8 mouse cellular contexts compared by ENCODE assay signal in the genomic region with DNA sequence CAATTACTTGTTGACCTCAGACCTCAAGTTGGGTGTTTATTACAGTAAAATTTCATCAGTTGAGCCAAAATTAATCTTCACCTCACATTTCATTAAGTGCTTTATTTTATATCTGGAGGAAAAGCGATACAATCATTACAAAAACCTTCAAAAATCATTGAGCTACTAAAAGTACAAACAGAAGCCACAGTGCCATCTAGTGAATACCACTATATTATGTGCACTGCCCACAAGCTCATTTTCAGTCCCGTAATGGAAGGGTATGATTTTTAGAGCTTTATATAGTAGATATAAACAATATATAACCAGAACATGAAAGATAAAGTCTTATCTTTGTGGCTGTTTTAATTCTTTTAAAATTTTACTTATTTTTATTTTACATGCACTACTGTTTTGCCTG.
DNase-seq lines count a peak whose midpoint lies in the region; ATAC-seq and TF ChIP-seq lines count a peak whose summit lies in the region.
"Had no signal": no experiment of that assay in that cellular context is flagged by ENCODE, and none has a peak within 500 bp of the region (broad histone marks: within the 10 kb centered on the region; RNA-seq: fewer than 3 reads in every experiment).

No protein-coding gene starts in this region.

- TF ChIP-seq EP300 in heart, postnatal 0 days (IDR thresholded peaks at IDR 0.05; ENCODE audit: low read depth), result no peak

- CTCF ChIA-PET in Patski (lab: Charles Lee), result interaction anchor here (1.7 kb wide), 1 partner anchor 202 kb away, joined by 3 read pairs; no protein-coding TSS in a partner anchor

- H3K9ac ChIP-seq in heart, postnatal 0 days (replicated peaks; ENCODE audit: low read depth, low read length), result no peak overlapping the region
- H3K9ac ChIP-seq in heart, embryonic 12.5 days, result no peak overlapping the region
- H3K9ac ChIP-seq in liver, adult 2 months (ENCODE audit: low read depth, low read length), result no peak overlapping the region
- no peak overlapping the region for H3K9ac ChIP-seq in liver, embryonic 12.5 days

- 23% methylated on average over 2 of the region's 2 CpGs for WGBS in heart, postnatal 0 days
- 42% methylated on average over 2 of the region's 2 CpGs for WGBS in heart, embryonic 12.5 days
- 7% methylated on average over 2 of the region's 2 CpGs for WGBS in liver, adult 2 months
- WGBS in liver, embryonic 12.5 days (ENCODE audit: insufficient replicate concordance), result 39% methylated on average over 2 of the region's 2 CpGs

- no peak overlapping the region for H3K4me3 ChIP-seq in heart, postnatal 0 days (ENCODE audit: low read depth, low read length)
- H3K4me3 ChIP-seq in heart, embryonic 12.5 days, result no peak overlapping the region
- no peak overlapping the region for H3K4me3 ChIP-seq in liver, adult 2 months (ENCODE audit: insufficient read depth, low read depth, low read length)
- no peak overlapping the region for H3K4me3 ChIP-seq in liver, embryonic 12.5 days

- no peaks in the 10 kb centered on the region for H3K27me3 ChIP-seq in heart, postnatal 0 days (ENCODE audit: control insufficient read depth, insufficient read depth, low read length)
- no peaks in the 10 kb centered on the region for H3K27me3 ChIP-seq in heart, embryonic 12.5 days (replicated peaks)
- H3K27me3 ChIP-seq in liver, adult 2 months (ENCODE audit: control insufficient read depth, insufficient read depth, low read length), result no peaks in the 10 kb centered on the region
- no peaks in the 10 kb centered on the region for H3K27me3 ChIP-seq in liver, embryonic 12.5 days (replicated peaks)
- peaks cover 55% of the 10 kb centered on the region for H3K27me3 ChIP-seq in Patski

- TF ChIP-seq CTCF in heart, postnatal 0 days (IDR thresholded peaks at IDR 0.05; ENCODE audit: low read depth), result peak; percentile 40
- peak; percentile 30; the same call in 1 of the 2 replicates for TF ChIP-seq CTCF in liver, adult 2 months (IDR thresholded peaks at IDR 0.05; ENCODE audit: low read depth, low read length)
- TF ChIP-seq CTCF in Patski (IDR thresholded peaks at IDR 0.05), result peak; percentile 26

- no peaks in the 10 kb centered on the region for H3K79me2 ChIP-seq in liver, adult 2 months (ENCODE audit: control insufficient read depth, insufficient read depth, low read length)

- POLR2A ChIA-PET in Patski (lab: Charles Lee), result no interaction called here

- no peak for TF ChIP-seq POLR2A in liver, adult 2 months (IDR thresholded peaks at IDR 0.05; ENCODE audit: extremely low read depth, insufficient read depth, low read length)

- in situ Hi-C loops in Patski (cut with MboI; ENCODE audit: low pct_unique_long_range_greater_than_20kb), result loop anchor here (10.0 kb wide), 1 partner anchor 169 kb away; no protein-coding TSS in a partner anchor

- no peaks in the 10 kb centered on the region for H3K36me3 ChIP-seq in heart, postnatal 0 days (replicated peaks; ENCODE audit: control insufficient read depth, insufficient read depth, low read length)
- H3K36me3 ChIP-seq in heart, embryonic 12.5 days, result no peaks in the 10 kb centered on the region
- H3K36me3 ChIP-seq in liver, adult 2 months (ENCODE audit: control insufficient read depth, insufficient read depth, low read length), result no peaks in the 10 kb centered on the region
- no peaks in the 10 kb centered on the region for H3K36me3 ChIP-seq in liver, embryonic 12.5 days

- H3K4me1 ChIP-seq in heart, postnatal 0 days (ENCODE audit: control insufficient read depth, insufficient read depth), result no peaks in the 10 kb centered on the region
- no peaks in the 10 kb centered on the region for H3K4me1 ChIP-seq in heart, embryonic 12.5 days (replicated peaks)
- H3K4me1 ChIP-seq in liver, adult 2 months (ENCODE audit: control insufficient read depth, insufficient read depth, low read length), result no peaks in the 10 kb centered on the region
- no peaks in the 10 kb centered on the region for H3K4me1 ChIP-seq in liver, embryonic 12.5 days

- H3K27ac ChIP-seq in heart, postnatal 0 days (ENCODE audit: low read depth), result no peak overlapping the region
- no peak overlapping the region for H3K27ac ChIP-seq in heart, embryonic 12.5 days (ENCODE audit: poor library complexity, severe bottlenecking)
- no peak overlapping the region for H3K27ac ChIP-seq in liver, adult 2 months (replicated peaks; ENCODE audit: insufficient read depth, low read depth, low read length)
- no peak overlapping the region for H3K27ac ChIP-seq in liver, embryonic 12.5 days

- DNase-seq in heart, postnatal 0 days (ENCODE audit: low spot score), result peak; percentile 14
- DNase-seq in liver, adult 2 months (ENCODE audit: extremely low read depth, low read depth, low spot score), result peak; percentile 32
- no peak for DNase-seq in Patski (ENCODE audit: low read depth, low spot score)
- DNase-seq in naive thymus-derived CD4-positive, alpha-beta T cell, adult 2 months (ENCODE audit: low read depth), result peak; percentile 21
- no peak for DNase-seq in thymus, postnatal 25 days
- DNase-seq: kidney, adult 8-10 months had no signal

- H3K4me2 ChIP-seq in heart, postnatal 0 days (ENCODE audit: low read depth, low read length), result no peak overlapping the region
- no peak overlapping the region for H3K4me2 ChIP-seq in heart, embryonic 12.5 days
- H3K4me2 ChIP-seq in liver, embryonic 12.5 days, result no peak overlapping the region

- H3K9me3 ChIP-seq in heart, postnatal 0 days (replicated peaks; ENCODE audit: control insufficient read depth, low read length), result no peaks in the 10 kb centered on the region
- no peaks in the 10 kb centered on the region for H3K9me3 ChIP-seq in heart, embryonic 12.5 days (replicated peaks)
- H3K9me3 ChIP-seq in liver, embryonic 12.5 days (replicated peaks), result no peaks in the 10 kb centered on the region

- ATAC-seq in heart, postnatal 0 days (ENCODE audit: insufficient read depth, low read depth), result no peak
- ATAC-seq in heart, embryonic 12.5 days (ENCODE audit: insufficient number of reproducible peaks, low FRiP score), result no peak
- no peak for ATAC-seq in liver, embryonic 12.5 days
- ATAC-seq in Patski, result no peak

Comparison
In these comparisons a context has a peak if more than half of its experiments do, and no peak if none do; other contexts are left out.
1. DNase-seq: peak in heart, postnatal 0 days (single experiment), liver, adult 2 months (single experiment) and naive thymus-derived CD4-positive, alpha-beta T cell, adult 2 months (single experiment); none in Patski (single experiment) and thymus, postnatal 25 days (single experiment).
2. Peak in every context shown above with its lines, with median percentiles within 50 percentile points of each other: CTCF ChIP-seq.